Mouse (Mus musculus) neutrophil, adult 5-6 weeks (primary cell): ENCODE measurements around the gene Tnrc6b. TPM values are rescaled to one million over a fixed set of nuclear protein-coding genes. Genes with fewer than 3 reads are reported as not detected.
"Not testable (repeated sequence)": the region's sequence is repeated elsewhere in the genome, so short reads cannot be mapped to it uniquely, and the experiment has no call there.

Source experiments
- ATAC-seq: fragments of 151-379, 151-347 bp; 2 replicates; pipeline ENCODE4 v1.8.0; 2017; ENCODE audit warnings: mild to moderate bottlenecking, moderate TSS enrichment; ENCODE audit not compliant: insufficient number of reproducible peaks, poor library complexity, low FRiP score, severe bottlenecking; ENCODE audit errors: extremely low read depth
- total RNA-seq: library from RNA; stranded (forward); fragments of 200-1000 nt; gene quantifications from 2 replicates; pipeline ENCODE4 v1.2.3, GENCODE M21; 2017

The Tnrc6b gene
- total RNA-seq, 1 experiment from 2014 or later, result 133 TPM

GRCm38 (mm10) chr15:80814792-80815191, 103.7 kb downstream of the Tnrc6b start:
- ATAC-seq, result no peak

- ATAC-seq, result no peak
Measured at GRCm38 (mm10) chr15:80822276-80822675, 111.2 kb downstream of the Tnrc6b start.

DNA sequence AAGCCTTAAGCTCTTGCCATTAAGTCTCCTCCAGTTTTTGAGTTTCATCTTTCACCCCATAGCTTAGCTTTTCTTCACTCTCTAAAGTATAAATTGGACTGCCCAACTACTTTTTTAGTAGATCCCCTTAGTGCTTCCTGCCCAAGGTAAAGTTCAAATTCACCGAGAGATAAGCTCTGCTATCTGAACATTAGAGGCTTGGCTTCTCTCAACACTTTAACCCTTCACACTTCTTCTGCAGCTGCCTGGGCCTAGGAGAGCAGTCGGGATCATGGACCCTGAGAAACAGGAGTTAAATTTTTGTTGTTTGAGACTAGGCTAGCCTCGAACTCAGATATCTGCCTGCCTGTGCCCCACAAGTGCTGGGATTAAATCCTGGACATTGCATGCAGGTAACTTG, 120.1 kb downstream of the Tnrc6b start:
- no peak for ATAC-seq

DNA sequence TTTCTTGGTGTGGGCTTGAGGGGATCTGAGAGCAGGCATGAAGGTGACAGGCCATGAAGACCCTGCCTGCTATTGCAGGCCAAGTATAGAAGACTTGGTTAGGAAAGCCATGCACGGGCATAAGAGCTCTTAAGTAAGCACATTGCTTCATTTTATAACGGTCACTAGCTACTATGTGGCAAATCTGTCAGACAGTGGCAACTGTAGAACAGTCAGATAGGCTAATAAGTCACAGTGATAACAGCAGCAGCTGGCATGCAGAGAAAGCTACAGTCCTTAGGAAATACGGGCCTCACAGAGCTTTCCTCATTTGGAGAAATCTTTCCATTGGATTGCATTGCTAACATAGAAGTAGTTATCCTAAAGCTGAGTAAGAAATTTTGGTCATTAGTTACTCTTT, 121.7 kb downstream of the Tnrc6b start:
- no peak for ATAC-seq

DNA sequence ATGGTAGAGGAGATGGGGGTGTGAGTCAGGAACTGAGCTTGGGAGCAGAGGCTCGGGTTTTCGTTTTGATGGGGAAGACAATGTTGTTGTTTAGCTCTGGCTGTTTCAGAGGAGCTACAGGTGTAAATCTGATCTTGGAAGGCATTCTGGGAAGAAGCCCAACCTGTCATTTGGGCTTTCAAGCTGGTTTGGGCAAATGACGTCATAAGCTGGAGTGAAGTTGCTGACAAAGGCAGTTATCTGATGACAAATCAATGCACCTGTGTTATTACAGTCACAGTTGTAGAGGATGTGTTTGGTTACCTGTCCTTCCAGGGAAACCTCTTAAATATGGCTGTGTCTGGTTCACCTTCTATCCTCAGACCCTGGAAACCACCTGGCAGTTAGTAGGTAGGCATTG, 125.1 kb downstream of the Tnrc6b start:
- ATAC-seq, result no peak

- no peak for ATAC-seq
Measured at GRCm38 (mm10) chr15:80838836-80839235, 127.7 kb downstream of the Tnrc6b start.

GRCm38 (mm10) chr15:80839653-80840420, 128.7 kb downstream of the Tnrc6b start:
- no peak for ATAC-seq

GRCm38 (mm10) chr15:80844262-80844661, 133.1 kb downstream of the Tnrc6b start:
- no peak for ATAC-seq

GRCm38 (mm10) chr15:80844926-80845325, 133.8 kb downstream of the Tnrc6b start:
- no peak for ATAC-seq

- no peak for ATAC-seq
Measured at GRCm38 (mm10) chr15:80850004-80850403, 138.9 kb downstream of the Tnrc6b start.

DNA sequence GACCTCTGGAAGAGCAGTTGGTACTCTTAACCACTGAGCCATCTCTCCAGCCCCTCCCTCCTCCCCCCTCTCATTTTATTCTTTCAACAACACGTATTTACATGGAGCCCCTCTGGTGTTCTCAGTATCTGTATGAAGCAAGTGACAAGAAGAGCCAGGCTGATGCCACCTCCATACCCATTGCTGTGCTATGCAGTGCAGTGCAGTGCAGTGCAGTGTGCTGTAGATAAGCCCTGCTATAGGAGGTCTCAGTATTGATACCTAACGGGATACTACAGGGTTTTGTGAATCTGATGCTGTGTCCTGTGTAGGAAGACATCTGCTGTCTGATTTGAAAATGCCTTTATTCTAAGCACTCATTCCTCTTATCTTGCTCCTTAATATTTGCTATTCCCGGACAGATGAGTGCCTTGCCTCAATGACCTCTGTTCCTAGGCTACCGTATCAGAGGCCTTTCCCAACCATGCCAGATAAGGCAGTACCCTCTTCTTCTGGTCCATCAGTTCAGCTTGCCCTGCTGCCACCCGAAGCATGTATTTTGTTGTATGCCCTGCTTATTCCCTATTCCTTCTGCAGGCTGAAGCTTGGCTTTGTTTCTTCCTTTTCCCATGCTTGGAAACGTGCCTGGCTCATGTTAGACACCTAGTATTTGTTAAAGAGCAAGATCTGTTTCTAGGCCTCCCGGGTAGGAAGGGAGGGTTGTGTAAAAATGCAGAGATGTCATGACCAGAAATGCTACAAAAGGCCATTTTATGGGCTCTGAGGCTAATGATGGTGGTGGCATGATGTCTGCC, 139.8 kb downstream of the Tnrc6b start:
- no peak for ATAC-seq

- no peak for ATAC-seq
Measured at GRCm38 (mm10) chr15:80852122-80852521, 141.0 kb downstream of the Tnrc6b start.

- not testable (repeated sequence) for ATAC-seq
Measured at GRCm38 (mm10) chr15:80852527-80852926, 141.4 kb downstream of the Tnrc6b start.

DNA sequence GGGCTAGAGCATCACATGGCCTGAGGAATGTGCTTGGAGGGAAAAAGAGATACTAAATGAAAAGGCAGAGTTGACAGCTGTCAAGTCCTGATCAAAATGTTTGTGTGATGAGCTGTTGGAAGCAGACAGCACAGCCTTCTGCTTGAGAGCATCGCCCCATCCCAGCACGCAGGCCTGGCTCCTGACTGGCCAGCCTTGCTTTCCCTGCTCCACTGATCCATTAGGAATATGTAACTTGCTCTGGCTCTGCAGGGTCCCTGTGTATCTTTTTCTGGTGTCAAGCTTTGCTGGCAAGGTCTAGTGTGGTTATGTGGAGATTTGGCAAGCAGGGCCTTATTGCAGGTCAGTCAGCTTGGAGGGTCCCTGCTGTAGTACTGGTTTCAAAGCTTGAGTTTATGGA, 148.3 kb downstream of the Tnrc6b start:
- ATAC-seq, result no peak

DNA sequence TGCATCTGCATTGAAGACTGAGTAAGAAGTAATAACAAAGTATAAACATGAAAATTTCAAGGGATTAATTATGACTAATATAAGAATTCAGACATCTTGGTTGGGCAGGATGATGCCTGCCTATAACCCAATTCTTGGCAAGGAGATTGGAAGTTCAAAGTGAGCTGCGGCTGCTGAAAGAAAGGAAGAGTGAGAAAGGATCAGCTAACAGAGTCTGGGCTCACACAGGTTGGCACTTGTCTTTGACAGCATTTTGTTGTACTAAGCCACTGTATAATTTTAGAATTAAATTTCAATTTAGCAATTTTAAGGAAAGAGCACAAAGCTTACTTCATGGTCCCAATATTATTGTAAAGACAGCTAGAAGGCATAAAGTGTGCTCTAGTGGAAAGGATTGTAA, 150.2 kb downstream of the Tnrc6b start:
- ATAC-seq, result no peak

- no peak for ATAC-seq
Measured at GRCm38 (mm10) chr15:80862027-80862426, 150.9 kb downstream of the Tnrc6b start.

DNA sequence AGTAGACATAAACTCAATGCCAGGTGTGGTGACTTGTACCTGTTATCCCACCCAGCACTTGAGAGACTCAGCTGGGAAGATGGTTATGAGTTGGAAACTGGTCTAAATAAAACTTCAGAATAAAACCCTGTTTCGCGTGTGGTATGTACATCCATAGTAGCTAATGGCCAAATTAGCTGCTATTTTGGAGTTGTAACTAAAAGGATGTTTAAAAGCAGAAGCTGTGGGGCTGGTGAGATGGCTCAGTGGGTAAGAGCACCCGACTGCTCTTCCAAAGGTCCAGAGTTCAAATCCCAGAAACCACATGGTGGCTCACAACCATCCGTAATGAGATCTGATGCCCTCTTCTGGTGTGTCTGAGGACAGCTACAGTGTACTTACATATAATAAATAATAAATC, 157.5 kb downstream of the Tnrc6b start:
- ATAC-seq, result not testable (repeated sequence)

GRCm38 (mm10) chr15:80874726-80875125, 163.6 kb downstream of the Tnrc6b start:
- no peak for ATAC-seq

DNA sequence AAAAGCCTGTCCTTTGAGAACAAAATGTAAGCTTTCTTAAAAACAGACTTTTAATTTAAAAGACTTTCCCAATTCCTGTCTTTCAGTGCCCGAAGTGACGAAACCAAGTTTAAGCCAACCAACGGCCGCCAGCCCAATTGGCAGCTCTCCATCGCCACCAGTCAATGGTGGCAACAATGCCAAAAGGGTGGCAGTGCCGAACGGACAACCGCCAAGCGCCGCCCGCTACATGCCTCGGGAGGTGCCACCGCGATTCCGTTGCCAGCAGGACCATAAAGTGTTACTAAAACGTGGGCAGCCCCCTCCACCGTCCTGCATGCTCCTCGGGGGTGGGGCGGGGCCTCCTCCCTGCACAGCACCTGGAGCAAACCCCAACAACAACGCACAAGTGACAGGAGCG, 165.1 kb downstream of the Tnrc6b start:
- ATAC-seq, result no peak

DNA sequence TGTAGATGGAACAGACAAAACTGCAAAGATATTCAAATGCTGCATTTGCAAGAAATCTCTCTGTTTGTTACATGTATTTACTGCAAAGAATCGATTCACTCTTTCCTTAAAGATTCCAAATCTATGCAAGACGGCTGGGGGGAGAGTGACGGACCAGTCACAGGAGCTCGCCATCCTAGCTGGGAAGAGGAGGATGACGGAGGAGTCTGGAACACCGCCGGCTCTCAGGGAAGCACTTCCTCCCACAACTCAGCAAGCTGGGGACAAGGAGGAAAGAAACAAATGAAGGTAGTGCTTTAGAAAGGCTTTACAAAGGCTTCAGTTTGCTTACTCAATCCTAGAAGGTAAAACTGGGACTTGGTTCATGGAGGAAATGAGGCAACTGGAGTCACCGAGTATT, 173.0 kb downstream of the Tnrc6b start:
- ATAC-seq, result no peak
